Mouse (Mus musculus) R1 (cell line): ENCODE results near the gene Nsa2.
"Not testable (repeated sequence)": the region's sequence is repeated elsewhere in the genome, so short reads cannot be mapped to it uniquely, and the experiment has no call there.

Experiments
- DNase-seq: peaks from one replicate; pipeline ENCODE4 v3.0.0-alpha.2; 2018; ENCODE audit warnings: low read depth, low spot score

The Nsa2 gene

DNA sequence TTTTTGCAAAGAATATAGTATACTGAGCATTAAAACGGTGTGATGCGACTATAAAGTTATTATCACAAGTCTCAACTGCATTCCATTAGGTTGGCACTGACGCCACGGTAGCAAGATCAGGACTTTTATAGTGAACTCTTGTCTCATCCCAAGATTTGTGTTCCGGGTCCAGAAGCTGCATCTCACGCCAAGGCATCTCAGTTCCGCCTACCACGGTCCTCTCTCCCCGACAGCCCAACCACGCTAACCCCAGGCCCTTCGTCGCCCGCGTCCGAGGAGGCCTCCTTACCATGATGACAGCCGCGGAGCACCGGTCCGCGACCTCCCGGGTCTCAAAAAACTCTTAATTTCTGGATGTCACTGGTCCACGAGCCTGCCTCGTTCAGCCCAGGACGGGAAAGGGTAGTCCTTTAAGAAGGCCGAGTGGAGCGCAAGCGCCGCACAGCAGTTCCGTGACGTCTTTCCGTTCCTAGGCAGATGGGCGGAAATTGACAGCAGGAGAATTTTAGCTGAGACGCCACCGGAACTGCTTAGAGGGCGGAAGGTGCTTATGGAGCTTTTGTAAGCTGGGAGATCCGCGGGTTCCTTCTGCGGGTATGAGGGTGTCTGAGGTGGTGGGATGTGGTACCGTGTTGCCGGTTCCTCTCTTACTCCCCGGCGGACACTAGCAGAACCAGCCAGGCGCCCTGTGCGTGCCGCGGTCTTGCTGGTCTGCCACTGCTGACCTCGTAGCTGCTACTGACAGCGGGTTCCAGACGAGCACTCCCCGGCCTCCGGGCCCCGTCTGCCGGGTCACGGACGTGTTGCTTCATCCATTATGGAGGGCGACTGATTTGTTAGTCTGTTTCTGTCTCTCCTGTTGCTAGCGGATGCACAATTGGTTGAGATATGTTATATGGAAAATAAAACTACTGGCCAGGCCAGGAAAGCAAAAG is at the start of gene Nsa2, which contains the start of gene Gfm2:
Gene Nsa2 (minus strand): TSS at position 472 of the 935 bp plus-strand sequence.
Gene Gfm2 (plus strand): TSS at position 472 of the 935 bp plus-strand sequence.
- DNase-seq, result peak; percentile 99

DNA sequence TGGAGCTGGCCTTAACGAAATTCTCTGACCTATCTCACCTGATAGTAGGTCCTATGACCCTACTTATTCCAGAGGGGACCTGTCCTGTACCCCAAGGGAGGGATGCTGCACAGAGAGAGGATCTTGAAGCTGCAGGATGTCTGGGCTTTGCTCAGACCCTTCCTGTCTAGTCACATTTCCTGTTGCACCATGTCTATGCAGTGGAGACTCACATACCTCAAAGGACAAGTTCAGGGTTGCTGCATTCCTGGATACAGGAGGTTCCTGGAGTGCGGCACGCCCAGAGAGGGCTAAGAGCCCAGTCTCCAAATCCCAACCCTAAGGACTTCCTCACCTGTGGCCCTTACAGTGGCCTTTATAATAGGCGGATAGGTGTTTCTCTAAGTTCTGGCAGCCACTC is 48.6 kb upstream of the Nsa2 start:
- peak; percentile 46 for DNase-seq

- no peak for DNase-seq
Measured at GRCm38 (mm10) chr13:97184656-97185055, 46.9 kb upstream of the Nsa2 start.

GRCm38 (mm10) chr13:97184168-97184567 is 46.4 kb upstream of the Nsa2 start:
- no peak for DNase-seq

DNA sequence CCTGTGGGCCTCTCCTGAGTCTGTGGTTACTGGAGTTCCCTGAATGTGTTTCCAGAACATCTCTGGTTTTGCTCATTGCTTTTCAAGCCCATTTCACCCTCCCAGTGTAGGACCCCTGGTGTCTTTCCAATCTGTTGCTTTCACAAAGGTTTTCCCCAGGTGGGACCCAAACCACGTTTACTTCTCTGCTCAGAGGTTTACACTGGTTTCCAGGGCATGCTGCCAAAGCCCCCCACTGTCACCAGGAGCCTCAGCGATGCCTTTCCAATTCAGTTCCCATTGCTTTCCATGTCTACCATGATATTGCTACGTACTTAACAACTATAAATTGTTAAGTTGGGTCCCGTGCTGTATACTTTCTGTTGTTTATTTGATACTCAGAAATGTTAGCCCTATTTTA is 45.1 kb upstream of the Nsa2 start:
- no peak for DNase-seq

DNA sequence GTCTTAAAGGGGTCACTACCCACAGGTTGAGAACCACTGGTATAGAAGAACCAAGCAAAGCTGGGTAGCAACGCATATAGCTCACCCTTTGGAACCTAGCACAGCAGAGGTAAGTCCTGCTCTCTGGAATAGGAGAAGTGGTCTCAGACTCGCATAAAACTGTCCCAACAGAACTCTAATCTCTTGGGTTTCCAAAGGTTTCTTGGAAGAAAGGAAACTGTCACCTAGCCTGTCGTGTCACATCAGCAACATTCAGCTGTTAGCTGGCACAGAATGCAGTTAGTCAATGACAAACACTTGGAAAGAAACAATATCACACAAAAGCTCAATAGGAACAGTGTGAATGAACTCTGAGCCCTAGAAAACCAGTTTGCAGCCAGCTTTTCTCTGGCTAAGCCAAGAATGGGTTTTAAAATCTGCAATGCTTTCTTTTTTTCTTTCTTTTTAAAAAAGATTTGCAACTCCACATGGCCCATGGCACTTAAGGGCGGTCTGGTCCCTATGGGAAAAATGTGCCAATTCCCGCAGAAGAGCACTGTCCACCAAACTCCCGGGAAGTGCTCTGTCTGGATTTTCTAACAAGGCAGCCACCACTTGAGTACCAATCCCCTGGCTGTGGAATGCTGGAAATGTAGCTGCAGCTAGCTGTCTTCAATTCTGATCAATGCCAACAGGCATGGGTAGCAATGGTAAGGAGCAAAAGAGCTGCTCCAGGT is 42.5 kb upstream of the Nsa2 start:
- no peak for DNase-seq

DNA sequence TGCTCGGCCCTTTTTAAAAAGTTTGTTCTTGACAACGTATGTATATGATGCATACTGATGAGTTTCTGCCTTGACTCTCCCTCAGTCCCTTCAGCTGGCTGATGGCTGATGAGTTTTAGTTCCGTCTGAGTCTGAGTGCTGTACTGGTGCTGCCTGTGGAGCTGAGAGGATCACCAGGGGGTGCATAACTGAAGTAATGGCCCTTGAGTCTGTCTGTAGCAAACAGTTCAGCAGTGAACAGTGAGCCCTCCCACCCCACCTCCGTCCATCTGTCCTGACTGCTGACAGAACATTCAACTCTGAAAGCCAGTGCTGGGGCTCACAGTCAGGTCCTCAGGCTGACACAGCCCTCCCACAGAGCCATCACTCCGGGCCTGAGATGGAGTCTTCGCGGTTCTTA is 41.2 kb upstream of the Nsa2 start:
- DNase-seq, result peak; percentile 66

DNA sequence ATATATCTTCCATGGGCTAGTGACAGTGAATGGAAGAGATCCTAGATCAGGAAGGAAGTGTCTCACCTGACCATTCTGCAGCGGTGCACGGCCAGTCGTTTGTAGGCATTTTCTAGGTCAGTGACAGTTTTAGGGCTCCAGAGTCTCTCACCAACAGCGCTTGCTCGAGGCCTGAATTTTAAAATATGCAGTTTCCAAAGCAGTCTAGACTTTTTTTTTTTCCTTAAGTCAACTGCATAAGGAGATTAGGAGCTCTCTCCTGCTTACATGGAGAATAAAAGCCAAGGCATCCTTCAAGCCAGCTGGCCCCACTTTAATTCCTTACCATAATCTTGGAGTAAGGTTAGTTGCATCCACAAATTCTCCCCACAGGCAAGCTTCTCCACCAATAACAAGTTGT is 39.0 kb upstream of the Nsa2 start:
- no peak for DNase-seq

DNA sequence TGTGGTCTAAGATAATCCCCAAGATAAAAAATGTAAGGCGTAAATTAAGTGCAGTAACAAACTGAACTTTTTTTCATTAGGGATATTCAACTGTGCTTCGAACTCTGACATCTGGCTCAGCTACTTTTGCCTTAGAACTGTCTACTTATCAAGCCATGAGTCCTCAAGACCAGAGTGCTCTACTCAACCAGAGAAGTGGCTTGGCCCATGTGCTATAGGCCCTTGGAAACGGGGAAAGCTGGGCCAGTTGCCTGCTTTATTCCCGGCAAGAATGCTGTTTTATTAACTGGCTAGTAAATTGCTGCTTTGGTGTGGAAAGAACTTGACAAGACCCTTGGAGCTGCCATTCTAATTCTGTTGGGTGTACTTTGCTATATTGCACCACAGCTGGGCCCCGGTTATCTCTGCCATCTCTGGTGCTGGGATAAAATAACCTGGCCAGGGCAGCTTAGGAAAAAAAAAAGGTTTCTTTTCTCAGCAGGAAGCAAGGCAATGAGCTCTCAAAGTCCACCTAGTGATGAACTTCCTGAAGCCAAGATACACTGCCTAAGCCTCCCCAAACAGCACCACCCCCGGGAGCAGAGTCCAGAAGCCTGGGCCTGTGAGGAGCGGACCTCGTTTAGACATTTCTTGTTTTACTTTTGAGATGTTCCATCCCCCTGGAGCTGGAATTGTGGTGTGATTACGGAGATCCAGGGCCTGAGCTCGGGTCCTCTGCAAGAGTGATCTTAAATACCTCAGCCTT is 38.0 kb upstream of the Nsa2 start:
- DNase-seq, result no peak

DNA sequence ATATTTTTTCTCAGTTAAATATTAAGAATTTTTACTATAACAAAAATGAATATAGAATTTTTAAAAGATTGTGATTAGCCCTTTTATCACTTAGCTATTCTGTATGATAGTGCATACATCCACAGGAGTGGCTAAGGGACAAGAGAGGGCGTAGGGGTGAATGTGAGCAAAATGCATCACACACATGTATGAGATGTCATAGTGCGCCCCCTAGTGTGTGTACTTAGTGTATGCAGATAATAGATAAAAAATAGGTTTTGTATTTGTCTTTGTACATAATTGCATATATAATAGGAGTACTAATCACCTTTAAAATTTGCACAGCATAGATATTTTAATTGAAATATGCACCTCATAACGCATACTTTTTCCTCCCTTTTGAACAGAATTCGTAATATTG is 8.1 kb upstream of the Nsa2 start:
- peak; percentile 78 for DNase-seq

DNA sequence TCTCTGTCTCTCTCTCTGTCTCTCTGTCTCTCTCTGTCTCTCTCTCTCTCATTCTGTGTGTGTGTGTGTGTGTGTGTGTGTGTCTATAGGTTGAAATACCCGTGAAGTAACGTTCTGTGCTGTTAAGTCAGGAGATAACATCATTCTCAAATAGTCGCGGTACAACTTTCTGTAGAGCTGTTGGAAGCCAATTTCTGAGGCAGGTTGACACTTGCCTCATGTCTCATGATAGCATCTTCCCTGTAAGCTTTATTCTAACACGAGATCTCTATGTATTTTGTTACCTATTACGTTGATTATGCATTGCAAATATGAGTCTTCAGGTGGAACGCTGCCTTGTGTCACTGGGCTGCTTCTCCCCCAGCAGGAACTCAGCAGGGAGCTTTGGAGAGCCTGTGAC is 4.6 kb upstream of the Nsa2 start:
- no peak for DNase-seq

- not testable (repeated sequence) for DNase-seq
Measured at GRCm38 (mm10) chr13:97138404-97138931, 731 bp upstream of the Nsa2 start.

DNA sequence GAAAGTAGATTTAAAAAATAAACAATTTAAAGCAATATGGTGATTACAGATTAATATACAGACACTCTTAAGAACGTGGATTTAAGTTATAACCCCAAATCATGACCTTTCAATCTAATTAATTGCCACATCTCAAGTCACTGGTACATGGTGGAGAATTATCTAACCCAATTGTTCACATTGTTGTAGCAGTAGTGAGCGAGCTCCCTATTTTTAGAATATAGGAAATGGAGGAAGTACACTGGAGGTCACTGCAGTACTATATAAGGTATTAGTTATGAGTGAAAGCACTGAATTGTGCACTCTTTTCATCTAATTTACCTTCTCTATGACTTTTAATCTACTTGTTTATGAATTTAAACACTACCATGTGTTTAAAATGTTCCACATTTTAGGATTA is 7.3 kb downstream of the Nsa2 start:
- DNase-seq, result not testable (repeated sequence)

- not testable (repeated sequence) for DNase-seq
Measured at GRCm38 (mm10) chr13:97129654-97130053, 8.1 kb downstream of the Nsa2 start.

GRCm38 (mm10) chr13:97121341-97121740 is 16.4 kb downstream of the Nsa2 start:
- DNase-seq, result no peak

GRCm38 (mm10) chr13:97109046-97109445 is 28.7 kb downstream of the Nsa2 start:
- no peak for DNase-seq

GRCm38 (mm10) chr13:97107721-97108120 is 30.0 kb downstream of the Nsa2 start:
- DNase-seq, result not testable (repeated sequence)

GRCm38 (mm10) chr13:97104996-97105395 is 32.7 kb downstream of the Nsa2 start:
- peak; percentile 45 for DNase-seq

DNA sequence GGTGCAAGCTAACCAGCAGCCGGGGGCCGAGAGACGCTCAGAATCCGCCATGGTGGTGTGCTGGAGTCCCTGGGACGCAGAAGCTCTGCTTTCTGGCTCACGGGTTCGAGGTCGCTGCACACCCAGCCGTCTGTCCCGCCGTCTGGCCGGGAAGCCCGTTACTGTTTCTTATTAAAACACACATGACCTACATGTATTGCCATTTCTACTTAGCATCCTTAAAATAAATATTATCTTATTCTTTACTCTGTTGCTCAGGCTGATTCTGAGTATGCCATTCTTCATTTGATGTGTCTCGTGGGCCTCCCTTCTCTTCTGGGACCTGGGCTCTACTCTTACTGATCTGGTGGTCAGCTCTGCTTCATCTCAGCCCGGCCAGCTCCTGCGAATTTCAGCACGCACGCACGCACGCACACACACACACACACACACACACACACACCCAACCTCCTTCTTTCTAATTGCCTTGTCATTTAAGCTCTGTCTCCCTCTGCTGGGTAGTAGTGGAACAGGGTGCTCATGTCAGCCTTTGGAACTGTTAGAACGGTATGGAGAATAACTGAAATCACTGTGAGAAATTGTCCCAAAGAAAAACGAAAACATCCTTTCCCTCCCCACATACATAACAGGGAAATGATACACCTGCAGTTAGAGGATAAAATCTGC is 38.4 kb downstream of the Nsa2 start, which contains the start of gene Gm6169:
Gene Gm6169 (minus strand): TSS at position 51 of the 666 bp plus-strand sequence.
- peak; percentile 84 for DNase-seq

DNA sequence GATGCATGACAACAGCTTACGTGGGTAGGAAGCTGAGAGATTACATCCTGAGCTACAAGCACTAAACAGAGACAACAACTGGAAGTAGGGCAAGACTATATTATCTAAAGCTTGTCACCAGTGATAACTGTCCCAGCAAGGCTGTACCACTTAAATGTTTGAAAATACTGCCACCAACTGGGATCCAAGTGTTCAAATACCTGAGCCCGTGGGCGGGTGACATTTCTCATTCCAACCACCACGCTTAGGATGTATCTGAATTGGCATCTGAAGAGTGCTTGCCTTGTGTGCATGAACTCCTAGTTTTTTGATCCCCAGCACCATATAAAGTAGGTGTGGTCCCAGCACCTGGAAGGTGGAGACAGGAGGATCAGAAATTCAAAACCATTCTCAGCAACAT is 42.0 kb downstream of the Nsa2 start:
- no peak for DNase-seq

DNA sequence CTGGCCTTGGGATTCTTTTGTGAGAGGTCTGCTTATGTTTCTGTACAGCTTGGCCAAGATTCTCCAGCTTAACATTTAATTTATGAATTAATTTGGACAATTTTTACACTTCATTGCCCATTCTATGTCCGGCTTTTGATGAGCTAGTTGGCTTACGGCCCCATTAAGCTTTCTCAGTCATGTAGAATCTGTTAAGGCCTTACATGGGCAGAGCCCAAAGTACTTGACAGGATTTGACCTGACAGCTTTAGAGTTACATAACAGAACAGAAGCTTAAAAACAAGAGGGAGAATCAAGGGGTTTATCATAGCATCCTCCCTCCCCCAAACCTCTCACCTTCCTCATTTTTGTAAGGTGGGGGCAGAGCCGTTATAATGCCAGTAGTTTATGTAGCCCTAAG is 49.6 kb downstream of the Nsa2 start:
- DNase-seq, result no peak
